Mouse (Mus musculus): Measurements from ENCODE around the gene Psmb11. TPM values are rescaled to one million over a fixed set of nuclear protein-coding genes. Genes with fewer than 3 reads are reported as not detected.

Psmb11 gene
- polyA plus RNA-seq (2011; ENCODE audit: insufficient read length, low read depth, missing spikeins): not detected in 2 replicates

- Histone ChIP-seq H3K27ac (ENCODE audit: insufficient read depth, low read length) (no peak within 1 kb of the TSS), H3K4me3 (ENCODE audit: insufficient read depth, low read length) (no peak within 1 kb of the TSS), H3K4me1 (ENCODE audit: control insufficient read depth, insufficient read depth, low read length) (no peaks in the 10 kb centered on the region; the same call in 1 of the 2 replicates)
- TF ChIP-seq CTCF (IDR thresholded peaks at IDR 0.05; ENCODE audit: borderline replicate concordance, insufficient read depth, low read length) (no peak), POLR2A (IDR thresholded peaks at IDR 0.05; ENCODE audit: low read depth, low read length) (no peak)
Observed at GRCm38 (mm10) chr14:54621133-54621532, at the start of gene Psmb11. TSS of gene Psmb11 (plus strand) at chr14:54621433.

DNA sequence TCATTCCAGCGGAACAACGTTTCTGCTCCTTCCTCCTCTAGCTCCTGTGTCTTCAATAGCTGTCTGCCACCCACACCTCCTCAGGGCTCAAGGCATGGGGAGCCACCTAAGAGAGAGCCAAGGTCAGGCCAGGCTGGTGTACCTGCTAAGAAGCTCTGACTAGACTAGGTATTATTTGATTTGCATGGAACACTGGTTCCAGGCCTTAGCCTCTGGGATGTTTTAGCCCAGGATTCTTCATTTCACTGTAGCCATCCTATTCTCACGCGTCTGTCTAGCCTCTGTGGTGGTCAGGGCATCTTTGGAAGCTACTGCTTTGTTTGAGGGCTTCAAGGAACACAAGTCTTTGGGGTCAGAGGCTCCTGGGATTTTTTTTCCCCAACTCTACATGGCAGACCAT, 49.1 kb upstream of the Psmb11 start:
- H3K4me3 ChIP-seq (ENCODE audit: insufficient read depth, low read length): no peak overlapping the region
- H3K27ac ChIP-seq (ENCODE audit: insufficient read depth, low read length): peak overlapping the region; percentile 92
- TF ChIP-seq POLR2A (IDR thresholded peaks at IDR 0.05; ENCODE audit: low read depth, low read length) (no peak), CTCF (IDR thresholded peaks at IDR 0.05; ENCODE audit: borderline replicate concordance, insufficient read depth, low read length) (no peak)
- H3K4me1 ChIP-seq (ENCODE audit: control insufficient read depth, insufficient read depth, low read length): peaks cover 9% of the 10 kb centered on the region; the same call in 1 of the 2 replicates

- H3K4me1 ChIP-seq (ENCODE audit: control insufficient read depth, insufficient read depth, low read length): peaks cover 9% of the 10 kb centered on the region; the same call in 1 of the 2 replicates
- TF ChIP-seq CTCF (IDR thresholded peaks at IDR 0.05; ENCODE audit: borderline replicate concordance, insufficient read depth, low read length): no peak
- peak; percentile 76 for TF ChIP-seq POLR2A (IDR thresholded peaks at IDR 0.05; ENCODE audit: low read depth, low read length)
- peak overlapping the region; percentile 87 for H3K4me3 ChIP-seq (ENCODE audit: insufficient read depth, low read length)
- peak overlapping the region; percentile 92 for H3K27ac ChIP-seq (ENCODE audit: insufficient read depth, low read length)
Observed at GRCm38 (mm10) chr14:54572790-54573736, 48.2 kb upstream of the Psmb11 start.

DNA sequence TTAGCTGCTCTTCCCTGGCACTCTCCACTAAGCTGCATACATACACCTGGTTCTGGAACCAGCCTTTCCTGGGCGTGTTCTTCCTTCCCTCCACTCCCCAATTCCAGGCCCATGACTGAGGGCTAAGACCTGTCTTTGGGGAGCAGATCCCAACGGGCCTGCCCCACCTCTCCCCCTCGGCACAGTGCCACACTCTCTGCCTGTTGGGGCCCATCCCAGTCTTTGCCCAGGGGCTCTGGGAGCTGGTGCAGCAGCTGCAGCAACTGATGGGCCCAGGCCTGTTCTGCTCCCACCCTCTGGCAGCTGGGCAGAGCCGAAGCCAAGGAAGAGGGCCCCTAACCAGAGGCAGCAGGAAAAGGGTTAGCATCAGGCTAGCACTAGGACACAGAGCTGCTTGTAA, 47.0 kb upstream of the Psmb11 start:
- TF ChIP-seq CTCF (IDR thresholded peaks at IDR 0.05; ENCODE audit: borderline replicate concordance, insufficient read depth, low read length) (no peak), POLR2A (IDR thresholded peaks at IDR 0.05; ENCODE audit: low read depth, low read length) (no peak)
- Histone ChIP-seq H3K27ac (ENCODE audit: insufficient read depth, low read length) (peak overlapping the region; percentile 82), H3K4me1 (ENCODE audit: control insufficient read depth, insufficient read depth, low read length) (peaks cover 8% of the 10 kb centered on the region; the same call in 1 of the 2 replicates), H3K4me3 (ENCODE audit: insufficient read depth, low read length) (peak overlapping the region; percentile 87)

DNA sequence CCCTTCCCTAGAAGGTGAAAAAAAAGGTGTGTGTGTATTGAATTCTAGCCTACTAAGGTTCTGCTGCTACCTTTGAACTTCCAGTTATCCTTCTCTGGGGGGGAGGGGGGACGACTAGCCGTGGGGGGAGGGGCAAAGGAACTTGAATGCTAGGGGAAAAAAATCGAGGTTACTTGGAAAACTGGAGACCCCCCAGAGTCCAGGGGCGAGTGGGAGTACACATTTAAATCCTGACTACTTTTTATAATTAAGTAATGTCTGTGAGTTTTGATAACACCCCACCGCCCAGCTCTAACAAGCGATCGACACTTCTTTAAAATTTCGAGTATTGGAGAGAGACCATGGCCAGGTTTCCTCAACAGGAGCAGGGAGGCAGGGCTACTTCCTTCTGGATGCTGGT, 46.2 kb upstream of the Psmb11 start:
- H3K4me3 ChIP-seq (ENCODE audit: insufficient read depth, low read length): peak overlapping the region; percentile 87
- H3K27ac ChIP-seq (ENCODE audit: insufficient read depth, low read length): peak overlapping the region; percentile 82
- no peak for TF ChIP-seq CTCF (IDR thresholded peaks at IDR 0.05; ENCODE audit: borderline replicate concordance, insufficient read depth, low read length)
- peak; percentile 12; the same call in 1 of the 2 replicates for TF ChIP-seq POLR2A (IDR thresholded peaks at IDR 0.05; ENCODE audit: low read depth, low read length)
- H3K4me1 ChIP-seq (ENCODE audit: control insufficient read depth, insufficient read depth, low read length): peaks cover 6% of the 10 kb centered on the region; the same call in 1 of the 2 replicates

DNA sequence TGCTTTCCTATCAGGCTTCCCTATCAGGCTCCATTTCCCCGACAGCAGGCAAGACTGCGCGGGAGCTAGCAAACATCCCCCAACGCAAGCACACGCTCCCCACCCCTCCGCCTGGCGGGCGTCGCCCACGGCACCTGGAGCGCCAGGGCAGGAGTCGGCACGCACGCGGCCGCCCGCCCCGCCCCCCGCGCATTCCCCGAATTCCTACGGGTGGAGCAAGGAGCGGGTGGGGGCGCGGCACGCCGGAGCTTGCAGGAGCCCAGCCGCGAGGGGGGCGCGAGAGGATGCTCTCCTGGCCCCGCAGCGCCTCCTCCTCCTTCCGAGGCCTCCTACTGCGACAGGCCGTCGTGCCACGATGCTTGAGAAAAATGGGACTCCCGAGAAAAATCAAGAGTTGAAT, 45.6 kb upstream of the Psmb11 start:
- Histone ChIP-seq H3K4me1 (ENCODE audit: control insufficient read depth, insufficient read depth, low read length) (peaks cover 6% of the 10 kb centered on the region; the same call in 1 of the 2 replicates), H3K27ac (ENCODE audit: insufficient read depth, low read length) (peak overlapping the region; percentile 85)
- TF ChIP-seq CTCF (IDR thresholded peaks at IDR 0.05; ENCODE audit: borderline replicate concordance, insufficient read depth, low read length) (no peak), POLR2A (IDR thresholded peaks at IDR 0.05; ENCODE audit: low read depth, low read length) (peak; percentile 62)

DNA sequence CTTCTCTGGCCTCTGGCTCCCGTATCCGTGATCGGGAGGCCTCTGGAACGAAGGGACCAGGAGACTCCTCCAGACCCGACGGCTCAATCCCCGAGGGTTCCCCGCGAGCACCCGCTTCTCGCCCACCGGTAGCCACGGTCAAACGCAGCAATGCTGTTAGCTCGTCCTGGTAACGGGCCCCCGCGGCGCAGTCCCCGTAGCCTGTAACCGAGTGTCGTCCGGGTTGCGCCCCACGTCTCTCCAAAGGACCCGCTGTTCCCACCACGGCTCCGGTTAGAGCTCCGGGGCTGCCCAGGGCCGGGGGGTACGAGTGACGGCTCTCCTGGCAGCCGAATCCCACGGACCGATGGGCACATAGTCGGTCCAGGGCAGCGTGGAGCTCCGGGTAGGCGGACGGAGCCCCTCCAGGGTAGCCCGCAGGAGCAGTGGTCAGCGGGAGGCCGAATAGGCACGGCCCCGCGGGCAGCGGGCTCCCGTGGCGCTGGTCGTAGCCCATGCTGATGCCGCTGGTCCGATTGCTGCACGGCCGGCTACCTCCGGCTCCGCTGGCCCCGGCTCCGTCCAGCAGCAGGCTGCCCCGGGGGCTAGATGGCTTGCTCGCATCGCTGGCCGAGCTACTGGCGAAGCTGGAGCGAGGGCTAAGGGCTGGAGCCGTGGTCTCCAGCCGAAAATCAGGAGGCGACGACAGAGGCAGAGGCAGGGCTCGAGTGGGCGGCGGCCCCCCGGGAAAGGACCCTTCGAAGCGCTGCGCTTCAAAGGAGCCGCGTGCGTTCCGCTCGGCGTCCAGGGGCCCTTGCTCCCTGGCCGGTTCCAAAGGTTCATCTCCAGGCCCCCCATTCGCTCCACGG, 44.8 kb upstream of the Psmb11 start:
- Histone ChIP-seq H3K4me3 (ENCODE audit: insufficient read depth, low read length) (peak overlapping the region; percentile 87), H3K4me1 (ENCODE audit: control insufficient read depth, insufficient read depth, low read length) (peaks cover 6% of the 10 kb centered on the region; the same call in 1 of the 2 replicates), H3K27ac (ENCODE audit: insufficient read depth, low read length) (peak overlapping the region; percentile 85)
- no peak for TF ChIP-seq CTCF (IDR thresholded peaks at IDR 0.05; ENCODE audit: borderline replicate concordance, insufficient read depth, low read length)
- TF ChIP-seq POLR2A (IDR thresholded peaks at IDR 0.05; ENCODE audit: low read depth, low read length): 0 out of 2 replicates have a peak, but pooled peaks have one; percentile 4

More for the DNA sequence above, 45.6 kb upstream of the Psmb11 start:
- H3K4me3 ChIP-seq (ENCODE audit: insufficient read depth, low read length): peak overlapping the region; percentile 87

- Histone ChIP-seq H3K27ac (ENCODE audit: insufficient read depth, low read length) (peak within 1 kb of the TSS; percentile 89), H3K4me1 (ENCODE audit: control insufficient read depth, insufficient read depth, low read length) (0 out of 2 replicates have a peak, but pooled peaks cover 3% of the 10 kb centered on the region), H3K4me3 (ENCODE audit: insufficient read depth, low read length) (peak within 1 kb of the TSS; percentile 87)
- TF ChIP-seq CTCF (IDR thresholded peaks at IDR 0.05; ENCODE audit: borderline replicate concordance, insufficient read depth, low read length): no peak
- TF ChIP-seq POLR2A (IDR thresholded peaks at IDR 0.05; ENCODE audit: low read depth, low read length): peak; percentile 88
Observed at GRCm38 (mm10) chr14:54577089-54577982, 43.9 kb upstream of the Psmb11 start, which contains the start of gene Ajuba. TSS of gene Ajuba (minus strand) at chr14:54577558.

All from embryonic fibroblast, embryonic 13.5 days (primary cell).